Mouse (Mus musculus) B cell, adult 62 days (primary cell): ENCODE data around the gene Pign. TPM values are rescaled to one million over a fixed set of nuclear protein-coding genes. Genes with fewer than 3 reads are reported as not detected.

Experiments
- total RNA-seq: library from RNA; stranded (reverse); gene quantifications from 4 replicates; pipeline ENCODE4 v1.2.4, GENCODE M21; 2023

The Pign gene
- total RNA-seq, result 35.4 to 44.1 TPM (median 39.7 TPM) in 4 replicates

GRCm38 (mm10) chr1:105663171-105663961, at the start of gene Pign, which contains the start of gene Relch:
TSS of gene Pign (minus strand) at chr1:105663677.
TSS of gene Relch (plus strand) at chr1:105663861.

Other genes starting within 250 kb of the Pign start
- 98.0 to 111 TPM (median 104 TPM) in 4 replicates for gene Relch, start 184 bp upstream of the Pign start, total RNA-seq
- 0.21 to 0.40 TPM (median 0.31 TPM) in 3 of 4 replicates, not detected in the other for gene Tnfrsf11a, start 117.0 kb upstream of the Pign start, total RNA-seq